Mouse (Mus musculus): Measurements from ENCODE around the gene Mfsd11. TPM values are rescaled to one million over a fixed set of nuclear protein-coding genes. Genes with fewer than 3 reads are reported as not detected.
"Not testable (repeated sequence)": the region's sequence is repeated elsewhere in the genome, so short reads cannot be mapped to it uniquely, and the experiment has no call there.

The Mfsd11 gene
- polyA plus RNA-seq, 1 experiment: 36.6 TPM

GRCm38 (mm10) chr11:116895402-116895801 lies 43.2 kb downstream of the Mfsd11 start:
- H3K4me3 ChIP-seq (ENCODE audit: insufficient read depth, low read length): no peak overlapping the region
- H3K4me1 ChIP-seq (ENCODE audit: control insufficient read depth, insufficient read depth, low read length): no peaks in the 10 kb centered on the region
- no peak for TF ChIP-seq CTCF (IDR thresholded peaks at IDR 0.05; ENCODE audit: borderline replicate concordance, insufficient read depth, low read length)
- no peak for TF ChIP-seq POLR2A (IDR thresholded peaks at IDR 0.05; ENCODE audit: low read depth, low read length)
- H3K27ac ChIP-seq (ENCODE audit: insufficient read depth, low read length): no peak overlapping the region

GRCm38 (mm10) chr11:116899247-116899646 lies 47.0 kb downstream of the Mfsd11 start:
- no peak overlapping the region for H3K27ac ChIP-seq (ENCODE audit: insufficient read depth, low read length)
- H3K4me3 ChIP-seq (ENCODE audit: insufficient read depth, low read length): no peak overlapping the region
- no peak for TF ChIP-seq POLR2A (IDR thresholded peaks at IDR 0.05; ENCODE audit: low read depth, low read length)
- TF ChIP-seq CTCF (IDR thresholded peaks at IDR 0.05; ENCODE audit: borderline replicate concordance, insufficient read depth, low read length): no peak
- H3K4me1 ChIP-seq (ENCODE audit: control insufficient read depth, insufficient read depth, low read length): no peaks in the 10 kb centered on the region

GRCm38 (mm10) chr11:116902588-116902987 lies 50.3 kb downstream of the Mfsd11 start:
- H3K27ac ChIP-seq (ENCODE audit: insufficient read depth, low read length); H3K4me3 ChIP-seq (ENCODE audit: insufficient read depth, low read length); H3K4me1 ChIP-seq (ENCODE audit: control insufficient read depth, insufficient read depth, low read length): not testable (repeated sequence)

- no peak for TF ChIP-seq CTCF (IDR thresholded peaks at IDR 0.05; ENCODE audit: borderline replicate concordance, insufficient read depth, low read length)
- TF ChIP-seq POLR2A (IDR thresholded peaks at IDR 0.05; ENCODE audit: low read depth, low read length): no peak
- Histone ChIP-seq H3K27ac (ENCODE audit: insufficient read depth, low read length) (no peak overlapping the region), H3K4me1 (ENCODE audit: control insufficient read depth, insufficient read depth, low read length) (no peaks in the 10 kb centered on the region), H3K4me3 (ENCODE audit: insufficient read depth, low read length) (peak overlapping the region; percentile 0; the same call in 1 of the 2 replicates)
Measured at GRCm38 (mm10) chr11:116905741-116906456, 53.7 kb downstream of the Mfsd11 start.

- Histone ChIP-seq H3K4me3 (ENCODE audit: insufficient read depth, low read length) (no peak overlapping the region), H3K4me1 (ENCODE audit: control insufficient read depth, insufficient read depth, low read length) (no peaks in the 10 kb centered on the region), H3K27ac (ENCODE audit: insufficient read depth, low read length) (no peak overlapping the region)
- TF ChIP-seq CTCF (IDR thresholded peaks at IDR 0.05; ENCODE audit: borderline replicate concordance, insufficient read depth, low read length) (no peak), POLR2A (IDR thresholded peaks at IDR 0.05; ENCODE audit: low read depth, low read length) (no peak)
Measured at GRCm38 (mm10) chr11:116913573-116913972, 61.3 kb downstream of the Mfsd11 start.

GRCm38 (mm10) chr11:116914267-116914885 lies 62.1 kb downstream of the Mfsd11 start:
- H3K4me1 ChIP-seq (ENCODE audit: control insufficient read depth, insufficient read depth, low read length): no peaks in the 10 kb centered on the region
- no peak overlapping the region for H3K4me3 ChIP-seq (ENCODE audit: insufficient read depth, low read length)
- TF ChIP-seq CTCF (IDR thresholded peaks at IDR 0.05; ENCODE audit: borderline replicate concordance, insufficient read depth, low read length): no peak
- TF ChIP-seq POLR2A (IDR thresholded peaks at IDR 0.05; ENCODE audit: low read depth, low read length): no peak
- H3K27ac ChIP-seq (ENCODE audit: insufficient read depth, low read length): no peak overlapping the region

- TF ChIP-seq CTCF (IDR thresholded peaks at IDR 0.05; ENCODE audit: borderline replicate concordance, insufficient read depth, low read length) (no peak), POLR2A (IDR thresholded peaks at IDR 0.05; ENCODE audit: low read depth, low read length) (no peak)
- Histone ChIP-seq H3K4me3 (ENCODE audit: insufficient read depth, low read length) (no peak overlapping the region), H3K27ac (ENCODE audit: insufficient read depth, low read length) (no peak overlapping the region), H3K4me1 (ENCODE audit: control insufficient read depth, insufficient read depth, low read length) (no peaks in the 10 kb centered on the region)
Measured at GRCm38 (mm10) chr11:116915241-116915640, 63.0 kb downstream of the Mfsd11 start.

- H3K4me3 ChIP-seq (ENCODE audit: insufficient read depth, low read length): no peak overlapping the region
- H3K4me1 ChIP-seq (ENCODE audit: control insufficient read depth, insufficient read depth, low read length): no peaks in the 10 kb centered on the region
- no peak overlapping the region for H3K27ac ChIP-seq (ENCODE audit: insufficient read depth, low read length)
- TF ChIP-seq POLR2A (IDR thresholded peaks at IDR 0.05; ENCODE audit: low read depth, low read length): no peak
- no peak for TF ChIP-seq CTCF (IDR thresholded peaks at IDR 0.05; ENCODE audit: borderline replicate concordance, insufficient read depth, low read length)
Measured at GRCm38 (mm10) chr11:116917361-116917760, 65.1 kb downstream of the Mfsd11 start.

- Histone ChIP-seq H3K27ac (ENCODE audit: insufficient read depth, low read length) (no peak within 1 kb of the TSS), H3K4me3 (ENCODE audit: insufficient read depth, low read length) (no peak within 1 kb of the TSS)
- TF ChIP-seq CTCF (IDR thresholded peaks at IDR 0.05; ENCODE audit: borderline replicate concordance, insufficient read depth, low read length) (peak; percentile 83), POLR2A (IDR thresholded peaks at IDR 0.05; ENCODE audit: low read depth, low read length) (no peak)
Measured at GRCm38 (mm10) chr11:116918323-116919185, 66.3 kb downstream of the Mfsd11 start, which contains the start of gene Mgat5b. TSS of gene Mgat5b (plus strand) at chr11:116918863.

More at GRCm38 (mm10) chr11:116918323-116919185, 66.3 kb downstream of the Mfsd11 start, which contains the start of gene Mgat5b:
- no peaks in the 10 kb centered on the region for H3K4me1 ChIP-seq (ENCODE audit: control insufficient read depth, insufficient read depth, low read length)

All from embryonic fibroblast, embryonic 13.5 days (primary cell).